Mouse (Mus musculus) stomach, postnatal 0 days (tissue): Measurements from ENCODE around the gene Armc5.

Source experiments
- CTCF ChIP-seq: IDR thresholded peaks from 2 replicates; pipeline ENCODE4 v1.5.1; 2016; ENCODE audit warnings: antibody characterized with exemption, low read depth, mild to moderate bottlenecking, moderate library complexity
- EP300 ChIP-seq: optimal IDR thresholded peaks from 2 replicates; pipeline ENCODE3; 2016; ENCODE audit warnings: antibody characterized with exemption

- TF ChIP-seq CTCF (no peak), EP300 (no peak)
Measured at GRCm38 (mm10) chr7:128270431-128270850, 33.3 kb downstream of the Armc5 start.
